Mouse (Mus musculus) erythroblast, embryonic 14.5 days (primary cell): ENCODE results near the gene Tbcd.

ENCODE experiments used
- GATA1 ChIP-seq: IDR thresholded peaks from 2 replicates; pipeline ENCODE4 v1.6.1; 2012; ENCODE audit warnings: low read length, inconsistent platforms, mixed read lengths
- TAL1 ChIP-seq: IDR thresholded peaks from 3 replicates; pipeline ENCODE4 v1.6.1; 2012; ENCODE audit warnings: low read length, inconsistent platforms, mixed read lengths

GRCm38 (mm10) chr11:121485882-121486281 is 34.1 kb downstream of the Tbcd start:
- no peak for TF ChIP-seq GATA1
- no peak for TF ChIP-seq TAL1
